Mouse (Mus musculus): ENCODE results near the gene Znrf3. TPM values are rescaled to one million over a fixed set of nuclear protein-coding genes. Genes with fewer than 3 reads are reported as not detected.

Gene Znrf3
- total RNA-seq, 2 experiments from 2014 or later = 23.9 to 29.3 TPM

GRCm38 (mm10) chr11:5265764-5266163 lies 178.9 kb downstream of the Znrf3 start:
- no peak for DNase-seq

- no peak for DNase-seq
These were observed 181.4 kb downstream of the Znrf3 start for GRCm38 (mm10) chr11:5263078-5263730.

- DNase-seq = peak; percentile 96
These were observed 182.9 kb downstream of the Znrf3 start, which contains the start of gene Kremen1 for GRCm38 (mm10) chr11:5261508-5262392. Gene Kremen1 (minus strand): TSS chr11:5261558.

GRCm38 (mm10) chr11:5260942-5261459 lies 183.6 kb downstream of the Znrf3 start:
- DNase-seq = peak; percentile 67

- no peak for DNase-seq
These were observed 184.6 kb downstream of the Znrf3 start for GRCm38 (mm10) chr11:5259944-5260598.

- DNase-seq = no peak
These were observed 186.6 kb downstream of the Znrf3 start for GRCm38 (mm10) chr11:5258036-5258435.

- DNase-seq = no peak
These were observed 187.3 kb downstream of the Znrf3 start for GRCm38 (mm10) chr11:5257151-5257862.

- no peak for DNase-seq
These were observed 189.1 kb downstream of the Znrf3 start for GRCm38 (mm10) chr11:5255509-5256014.

- no peak for DNase-seq
These were observed 190.6 kb downstream of the Znrf3 start for GRCm38 (mm10) chr11:5254016-5254415.

- no peak for DNase-seq
These were observed 191.1 kb downstream of the Znrf3 start for GRCm38 (mm10) chr11:5253528-5253927.

GRCm38 (mm10) chr11:5252727-5253126 lies 191.9 kb downstream of the Znrf3 start:
- DNase-seq = no peak

- no peak for DNase-seq
These were observed 193.5 kb downstream of the Znrf3 start for GRCm38 (mm10) chr11:5251112-5251511.

GRCm38 (mm10) chr11:5248200-5248599 lies 196.4 kb downstream of the Znrf3 start:
- no peak for DNase-seq

- DNase-seq = no peak
These were observed 199.2 kb downstream of the Znrf3 start for GRCm38 (mm10) chr11:5245431-5245830.

GRCm38 (mm10) chr11:5244749-5245130 lies 199.9 kb downstream of the Znrf3 start:
- DNase-seq = no peak

GRCm38 (mm10) chr11:5243812-5244748 lies 200.6 kb downstream of the Znrf3 start:
- DNase-seq = peak; percentile 53

- DNase-seq = no peak
These were observed 201.4 kb downstream of the Znrf3 start for GRCm38 (mm10) chr11:5243208-5243607.

- no peak for DNase-seq
These were observed 202.5 kb downstream of the Znrf3 start for GRCm38 (mm10) chr11:5242158-5242557.

GRCm38 (mm10) chr11:5239706-5240690 lies 204.6 kb downstream of the Znrf3 start:
- DNase-seq = no peak
